13 mouse cellular contexts compared by ENCODE assay signal in the genomic region with DNA sequence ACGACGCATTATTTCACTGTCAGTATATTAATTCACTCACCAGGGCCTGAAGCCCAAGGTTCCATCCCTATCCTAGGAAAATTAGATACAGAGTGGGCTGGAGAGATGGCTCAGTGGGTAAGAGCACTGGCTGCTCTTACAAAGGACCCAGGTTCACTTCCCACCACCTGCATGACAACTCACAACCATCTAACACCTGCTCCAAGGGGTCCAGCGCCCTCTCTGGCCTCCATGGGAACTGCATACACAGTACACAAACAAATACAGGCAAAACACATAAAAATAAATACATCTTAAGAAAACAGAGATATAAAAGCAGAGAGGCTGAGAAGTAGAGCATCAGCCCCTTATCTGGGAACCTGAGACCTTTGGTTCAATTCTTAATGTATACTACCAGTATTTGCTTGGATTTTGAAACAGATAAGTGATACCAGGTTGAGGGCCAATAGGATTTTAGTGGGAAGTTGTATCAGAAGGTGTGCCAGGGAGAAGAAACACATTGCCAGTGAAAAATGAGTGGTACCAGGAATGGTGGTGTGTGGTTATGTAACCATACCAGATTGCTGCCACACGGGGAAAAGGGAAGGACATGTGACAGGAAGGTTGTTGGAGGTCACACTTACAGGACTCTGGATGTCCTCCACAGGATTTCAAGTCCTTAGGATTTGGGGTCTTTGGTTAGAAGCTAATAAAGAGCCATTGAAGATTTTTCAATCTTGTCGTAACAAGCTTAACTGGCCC. TPM values are rescaled to one million over a fixed set of nuclear protein-coding genes. Genes with fewer than 3 reads are reported as not detected.
DNase-seq lines count a peak whose midpoint lies in the region; ATAC-seq and TF ChIP-seq lines count a peak whose summit lies in the region.
"Had no signal": no experiment of that assay in that cellular context is flagged by ENCODE, and none has a peak within 500 bp of the region (broad histone marks: within the 10 kb centered on the region; RNA-seq: fewer than 3 reads in every experiment).

No protein-coding gene starts in this region.

- TF ChIP-seq POLR2A in embryonic fibroblast, embryonic 13.5 days (IDR thresholded peaks at IDR 0.05; ENCODE audit: low read depth, low read length) = no peak

- no peak overlapping the region for H3K4me2 ChIP-seq in kidney, embryonic 14.5 days (replicated peaks; ENCODE audit: low read depth, low read length)
- H3K4me2 ChIP-seq: stomach, embryonic 15.5 days had no signal

- no peak for ATAC-seq in kidney, embryonic 14.5 days (ENCODE audit: low FRiP score, low TSS enrichment)

- no peaks in the 10 kb centered on the region for H3K9me3 ChIP-seq in kidney, embryonic 14.5 days (ENCODE audit: control insufficient read depth, low read length)
- H3K9me3 ChIP-seq in ES-E14 (ENCODE audit: control insufficient read depth, insufficient read depth, low read depth, low read length) = no peaks in the 10 kb centered on the region
- H3K9me3 ChIP-seq: stomach, embryonic 15.5 days had no signal

- no peak overlapping the region for H3K4me3 ChIP-seq in kidney, embryonic 14.5 days (ENCODE audit: low read length)
- H3K4me3 ChIP-seq in ES-E14 (ENCODE audit: insufficient read depth in 1 of 2, low read depth in 1 of 2, low read length in 2 of 2, poor library complexity in 1 of 2, severe bottlenecking in 1 of 2) = no peak overlapping the region
- no peak overlapping the region for H3K4me3 ChIP-seq in embryonic fibroblast, embryonic 13.5 days (ENCODE audit: insufficient read depth, low read length)
- H3K4me3 ChIP-seq: stomach, embryonic 15.5 days had no signal

- H3K27me3 ChIP-seq in kidney, embryonic 14.5 days (ENCODE audit: control insufficient read depth, insufficient read depth, low read length) = no peaks in the 10 kb centered on the region
- H3K27me3 ChIP-seq: stomach, embryonic 15.5 days had no signal

- 0 out of 2 replicates have a peak, but pooled peaks have one; percentile 3 for TF ChIP-seq CTCF in embryonic fibroblast, embryonic 13.5 days (IDR thresholded peaks at IDR 0.05; ENCODE audit: borderline replicate concordance, insufficient read depth, low read length)

- WGBS in kidney, embryonic 14.5 days = 75% methylated on average over 5 of the region's 5 CpGs

- no peak overlapping the region for H3K9ac ChIP-seq in kidney, embryonic 14.5 days (ENCODE audit: low read depth, low read length)
- no peak overlapping the region for H3K9ac ChIP-seq in ES-E14 (ENCODE audit: insufficient read depth, low read depth, low read length, poor library complexity, severe bottlenecking)
- H3K9ac ChIP-seq: stomach, embryonic 15.5 days had no signal

- no peak overlapping the region for H3K27ac ChIP-seq in kidney, embryonic 14.5 days (ENCODE audit: low read depth, low read length)
- H3K27ac ChIP-seq in ES-E14 (ENCODE audit: insufficient read depth, low read depth, low read length, poor library complexity, severe bottlenecking) = no peak overlapping the region
- no peak overlapping the region for H3K27ac ChIP-seq in embryonic fibroblast, embryonic 13.5 days (ENCODE audit: insufficient read depth, low read length)
- H3K27ac ChIP-seq: stomach, embryonic 15.5 days had no signal

- H3K4me1 ChIP-seq in kidney, embryonic 14.5 days (ENCODE audit: control insufficient read depth, insufficient read depth, low read length) = no peaks in the 10 kb centered on the region
- H3K4me1 ChIP-seq in ES-E14 (ENCODE audit: control insufficient read depth in 2 of 2, insufficient read depth in 2 of 2, low read length in 2 of 2, poor library complexity in 1 of 2) = no peaks in the 10 kb centered on the region
- peaks cover 8% of the 10 kb centered on the region for H3K4me1 ChIP-seq in embryonic fibroblast, embryonic 13.5 days (ENCODE audit: control insufficient read depth, insufficient read depth, low read length)

- in situ Hi-C loops in ES-E14 (cut with MboI; ENCODE audit: low sequenced_read_pairs in 2 of 2, unreplicated experiment in 2 of 2) = no loop called here

- peak; percentile 35 to 40 for DNase-seq in kidney, postnatal 36 days
- peak; percentile 22 for DNase-seq in CD4-positive helper T cell, adult 2 months (ENCODE audit: low read depth, low spot score)
- DNase-seq in ES-E14 (ENCODE audit: low read depth, low spot score) = peak; percentile 35
- DNase-seq in urinary bladder, adult 18-20 months (ENCODE audit: low spot score in 2 of 2) = no peak
- DNase-seq in layer of hippocampus, adult 18-20 months (ENCODE audit: low spot score in 2 of 2) = no peak
- DNase-seq: lung, adult 18-20 months had no signal

- H3K36me3 ChIP-seq in kidney, embryonic 14.5 days (ENCODE audit: control insufficient read depth, insufficient read depth, low read length) = no peaks in the 10 kb centered on the region; the same call in 1 of the 2 replicates
- H3K36me3 ChIP-seq in ES-E14 (ENCODE audit: control insufficient read depth, insufficient read depth, low read length, poor library complexity, severe bottlenecking) = no peaks in the 10 kb centered on the region

TF ChIP-seq in ES-E14, 5 proteins besides CTCF, POLR2A, EP300 and RAD21:
- TF ChIP-seq ZC3H11A (IDR thresholded peaks at IDR 0.05; ENCODE audit: borderline replicate concordance, low read depth, low read length) = no peak
- no peak for TF ChIP-seq HCFC1 (IDR thresholded peaks at IDR 0.05; ENCODE audit: borderline replicate concordance, insufficient read depth, low read length)
- no peak for TF ChIP-seq ZNF384 (IDR thresholded peaks at IDR 0.05; ENCODE audit: low read depth, low read length)
- no peak for TF ChIP-seq MAFK (IDR thresholded peaks at IDR 0.05; ENCODE audit: insufficient read depth, low read depth, low read length)
- no peak for TF ChIP-seq CHD2 (IDR thresholded peaks at IDR 0.05; ENCODE audit: low read depth, low read length)
TF ChIP-seq in ES-E14: peak in this region for 0.

RNA-seq across cellular contexts. Expression of gene Eif2ak3, which starts 29.9 kb away (rescaled TPM):
- 5.2 and 9.8 TPM in 2 replicates for polyA plus RNA-seq in kidney, embryonic 14.5 days (2014; fragmentation: Nextera tagmentation; extraction: Ambion mirVana)
- 33.9 and 53.9 TPM in 2 replicates for total RNA-seq in ES-E14 (2012; rRNA removed)
- polyA plus RNA-seq in embryonic fibroblast, embryonic 13.5 days (2011; ENCODE audit: insufficient read length, low read depth, missing spikeins) = 21.7 and 23.8 TPM in 2 replicates
- total RNA-seq in layer of hippocampus, adult 18-20 months (2021) = 10 to 100 TPM; 21.9 to 22.2 TPM

RNA-seq across cellular contexts. Expression of gene Tex37, which starts 44.5 kb away (rescaled TPM):
- not detected in 2 replicates for polyA plus RNA-seq in kidney, embryonic 14.5 days (2014; fragmentation: Nextera tagmentation; extraction: Ambion mirVana)
- not detected in 2 replicates for total RNA-seq in ES-E14 (2012; rRNA removed)
- polyA plus RNA-seq in embryonic fibroblast, embryonic 13.5 days (2011; ENCODE audit: insufficient read length, low read depth, missing spikeins) = not detected in 2 replicates
- not detected for total RNA-seq in layer of hippocampus, adult 18-20 months (2021)
- total RNA-seq: adrenal gland, adult 18-20 months; heart, adult 8-10 months had no signal
- polyA plus RNA-seq: large intestine, adult 2 months; neural tube, embryonic 11.5 days; stomach, embryonic 15.5 days had no signal

Comparison
In these comparisons a context has a peak if more than half of its experiments do, and no peak if none do; other contexts are left out.
1. DNase-seq: peak in kidney, postnatal 36 days (2 of 2), CD4-positive helper T cell, adult 2 months (single experiment) and ES-E14 (single experiment); none in urinary bladder, adult 18-20 months (0 of 2) and layer of hippocampus, adult 18-20 months (0 of 2).